Mouse (Mus musculus) lung, postnatal 0 days (tissue): ENCODE measurements around the gene Cps1. TPM values are rescaled to one million over a fixed set of nuclear protein-coding genes. Genes with fewer than 3 reads are reported as not detected.

Experiments
- ATAC-seq: fragments of 200-750 bp; cut with Nextera tagmentation; 2 replicates; pipeline ENCODE4 v1.8.0; 2017; ENCODE audit warnings: moderate library complexity
- DNase-seq: peaks from one replicate; pipeline ENCODE4 v3.0.0-alpha.2; 2016; ENCODE audit warnings: low spot score
- H3K27ac ChIP-seq: fragments of 300-500 bp; sonication (generic); 2 replicates; pipeline ENCODE4 v1.5.1; 2014; ENCODE audit warnings: antibody characterized with exemption, mild to moderate bottlenecking, low read length, mixed read lengths
- H3K27me3 ChIP-seq: fragments of 300-500 bp; sonication (generic); replicated peaks from 2 replicates; pipeline ENCODE4 v1.6.1; 2014; ENCODE audit warnings: low read length, mixed read lengths; ENCODE audit not compliant: insufficient read depth
- H3K36me3 ChIP-seq: fragments of 300-500 bp; sonication (generic); 2 replicates; pipeline ENCODE4 v1.6.1; 2014; ENCODE audit warnings: low read length, mixed read lengths; ENCODE audit not compliant: insufficient read depth
- H3K4me1 ChIP-seq: fragments of 300-500 bp; sonication (generic); 2 replicates; pipeline ENCODE4 v1.6.1; 2014; ENCODE audit warnings: antibody characterized with exemption, low read depth, low read length, mixed read lengths; ENCODE audit not compliant: insufficient read depth
- H3K4me2 ChIP-seq: fragments of 300-500 bp; sonication (generic); replicated peaks from 2 replicates; pipeline ENCODE4 v1.6.1; 2014; ENCODE audit warnings: low read depth, mild to moderate bottlenecking, low read length, moderate library complexity, mixed read lengths
- H3K4me3 ChIP-seq: fragments of 300-500 bp; sonication (generic); 2 replicates; pipeline ENCODE4 v1.5.1; 2014; ENCODE audit warnings: low read depth, low read length
- H3K9ac ChIP-seq: fragments of 300-500 bp; sonication (generic); replicated peaks from 2 replicates; pipeline ENCODE4 v1.6.1; 2014; ENCODE audit warnings: low read depth, mild to moderate bottlenecking
- H3K9me3 ChIP-seq: fragments of 300-500 bp; sonication (generic); 2 replicates; pipeline ENCODE4 v1.6.1; 2016; ENCODE audit warnings: low read length, mixed read lengths
- CTCF ChIP-seq: IDR thresholded peaks from 2 replicates; pipeline ENCODE4 v1.5.1; 2016; ENCODE audit warnings: antibody characterized with exemption, mild to moderate bottlenecking
- EP300 ChIP-seq: IDR thresholded peaks from 2 replicates; pipeline ENCODE4 v1.6.1; 2016; ENCODE audit warnings: antibody characterized with exemption, mild to moderate bottlenecking, control low read depth
- WGBS: fragments of 180-500 bp; shearing (Covaris S2); extraction: QIAGEN DNeasy Blood & Tissue Kit; methylation state at CpG from one replicate; pipeline ENCODE4 v1.1.7; 2014; 5-methylcytosine and 5-hydroxymethylcytosine counted together
- polyA plus RNA-seq: library from polyadenylated mRNA; unstranded; fragments of >200 nt; fragmentation: Nextera tagmentation; extraction: Ambion mirVana; gene quantifications from 2 replicates; pipeline ENCODE4 v1.2.1, GENCODE M21; 2015

Cps1 gene
- 0.05 and 0.06 TPM in 2 replicates for polyA plus RNA-seq

GRCm38 (mm10) chr1:67122797-67123196, at the start of gene Cps1:
Gene Cps1 (plus strand): TSS chr1:67123026.
- Histone ChIP-seq H3K9me3 (no peaks in the 10 kb centered on the region), H3K4me2 (no peak within 1 kb of the TSS), H3K4me1 (no peaks in the 10 kb centered on the region), H3K9ac (no peak within 1 kb of the TSS), H3K36me3 (no peaks in the 10 kb centered on the region), H3K4me3 (no peak within 1 kb of the TSS), H3K27me3 (no peaks in the 10 kb centered on the region), H3K27ac (no peak within 1 kb of the TSS)
- ATAC-seq, result no peak
- WGBS, result 81% methylated on average over 3 of the region's 3 CpGs
- DNase-seq, result no peak
- TF ChIP-seq CTCF (no peak), EP300 (no peak)

- H3K4me2 ChIP-seq, result no peak overlapping the region
- no peak overlapping the region for H3K9ac ChIP-seq
- H3K27ac ChIP-seq, result no peak overlapping the region
- no peaks in the 10 kb centered on the region for H3K36me3 ChIP-seq
- TF ChIP-seq EP300, result no peak
- no peak for TF ChIP-seq CTCF
- H3K27me3 ChIP-seq, result no peaks in the 10 kb centered on the region
- no peak overlapping the region for H3K4me3 ChIP-seq
- WGBS, result 24% methylated on average over 2 of the region's 2 CpGs
- DNase-seq (no peak), ATAC-seq (no peak)
- no peaks in the 10 kb centered on the region for H3K4me1 ChIP-seq
- H3K9me3 ChIP-seq, result no peaks in the 10 kb centered on the region
Measured at GRCm38 (mm10) chr1:67077739-67078138, 45.1 kb upstream of the Cps1 start.

- Histone ChIP-seq H3K4me2 (no peak overlapping the region), H3K4me3 (no peak overlapping the region), H3K9me3 (no peaks in the 10 kb centered on the region), H3K27ac (no peak overlapping the region), H3K4me1 (no peaks in the 10 kb centered on the region), H3K36me3 (no peaks in the 10 kb centered on the region), H3K9ac (no peak overlapping the region), H3K27me3 (no peaks in the 10 kb centered on the region)
- WGBS, result 64% methylated on average over 2 of the region's 2 CpGs
- TF ChIP-seq CTCF, result no peak
- TF ChIP-seq EP300, result no peak
- DNase-seq, result no peak
- no peak for ATAC-seq
Measured at GRCm38 (mm10) chr1:67078666-67079065, 44.2 kb upstream of the Cps1 start.

GRCm38 (mm10) chr1:67079146-67079545, 43.7 kb upstream of the Cps1 start:
- Histone ChIP-seq H3K9ac (no peak overlapping the region), H3K4me1 (no peaks in the 10 kb centered on the region), H3K9me3 (no peaks in the 10 kb centered on the region), H3K27me3 (no peaks in the 10 kb centered on the region), H3K36me3 (no peaks in the 10 kb centered on the region), H3K4me2 (no peak overlapping the region), H3K27ac (no peak overlapping the region), H3K4me3 (no peak overlapping the region)
- ATAC-seq, result no peak
- no peak for DNase-seq
- no peak for TF ChIP-seq CTCF
- no peak for TF ChIP-seq EP300
- WGBS, result 70% methylated on average over 7 of the region's 7 CpGs

GRCm38 (mm10) chr1:67092473-67092872, 30.4 kb upstream of the Cps1 start:
- Histone ChIP-seq H3K4me3 (no peak overlapping the region), H3K9me3 (no peaks in the 10 kb centered on the region), H3K27me3 (no peaks in the 10 kb centered on the region), H3K4me1 (no peaks in the 10 kb centered on the region), H3K4me2 (no peak overlapping the region), H3K36me3 (no peaks in the 10 kb centered on the region), H3K27ac (no peak overlapping the region), H3K9ac (no peak overlapping the region)
- DNase-seq (no peak), ATAC-seq (no peak)
- TF ChIP-seq CTCF, result no peak
- no peak for TF ChIP-seq EP300
- 64% methylated on average over 1 of the region's 1 CpGs for WGBS

- no peak for ATAC-seq
Measured at GRCm38 (mm10) chr1:67099215-67099614, 23.6 kb upstream of the Cps1 start.

More at GRCm38 (mm10) chr1:67099215-67099614, 23.6 kb upstream of the Cps1 start:
- Histone ChIP-seq H3K4me2 (no peak overlapping the region), H3K9me3 (no peaks in the 10 kb centered on the region), H3K4me3 (no peak overlapping the region), H3K36me3 (no peaks in the 10 kb centered on the region), H3K27ac (no peak overlapping the region), H3K9ac (no peak overlapping the region), H3K4me1 (no peaks in the 10 kb centered on the region), H3K27me3 (no peaks in the 10 kb centered on the region)
- no peak for TF ChIP-seq CTCF
- TF ChIP-seq EP300, result no peak
- WGBS, result 51% methylated on average over 1 of the region's 1 CpGs
- no peak for DNase-seq
